Mouse (Mus musculus) thymus, adult 2 months (tissue): Measurements from ENCODE around the gene Pafah1b3.

Experiments
- CTCF ChIP-seq: fragments of 200-500 bp; IDR thresholded peaks from 2 replicates; pipeline ENCODE4 v1.5.1; 2012; ENCODE audit warnings: mild to moderate bottlenecking, control low read depth, low read length, moderate library complexity, borderline replicate concordance; ENCODE audit not compliant: control insufficient read depth, poor library complexity, insufficient read depth; ENCODE audit errors: extremely low read depth
- POLR2A ChIP-seq: fragments of 200-500 bp; IDR thresholded peaks from 2 replicates; pipeline ENCODE4 v1.6.1; 2012; ENCODE audit warnings: mild to moderate bottlenecking, low read length, control low read depth, moderate library complexity; ENCODE audit not compliant: control insufficient read depth, poor library complexity, insufficient read depth; ENCODE audit errors: extremely low read depth

- no peak for TF ChIP-seq POLR2A
- TF ChIP-seq CTCF, result no peak
Observed at GRCm38 (mm10) chr7:25282731-25283211, 15.0 kb downstream of the Pafah1b3 start.
